Mouse (Mus musculus): Measurements from ENCODE around the gene Slc25a44. TPM values are rescaled to one million over a fixed set of nuclear protein-coding genes. Genes with fewer than 3 reads are reported as not detected.

Gene Slc25a44
- polyA plus RNA-seq, 1 experiment from 2014 or later: 11.8 TPM

GRCm38 (mm10) chr3:88448443-88448842 is 23.5 kb upstream of the Slc25a44 start:
- no peak overlapping the region for H3K9ac ChIP-seq
- no peak overlapping the region for H3K4me3 ChIP-seq
- 85% methylated on average over 8 of the region's 8 CpGs for WGBS
- no peak overlapping the region for H3K4me2 ChIP-seq
- no peak overlapping the region for H3K27ac ChIP-seq
- H3K27me3 ChIP-seq: peaks cover 22% of the 10 kb centered on the region
- no peaks in the 10 kb centered on the region for H3K36me3 ChIP-seq
- no peak for ATAC-seq (replicated peaks; ENCODE audit: insufficient number of reproducible peaks, insufficient read depth, low FRiP score, low read depth)
- H3K9me3 ChIP-seq (replicated peaks): no peaks in the 10 kb centered on the region
- peaks cover 16% of the 10 kb centered on the region; the same call in 1 of the 2 replicates for H3K4me1 ChIP-seq (replicated peaks)

GRCm38 (mm10) chr3:88447676-88448183 is 22.8 kb upstream of the Slc25a44 start:
- Histone ChIP-seq H3K27me3 (peaks cover 16% of the 10 kb centered on the region), H3K9ac (no peak overlapping the region), H3K27ac (no peak overlapping the region), H3K4me2 (no peak overlapping the region), H3K9me3 (replicated peaks) (no peaks in the 10 kb centered on the region), H3K4me1 (replicated peaks) (peaks cover 14% of the 10 kb centered on the region; the same call in 1 of the 2 replicates), H3K4me3 (no peak overlapping the region), H3K36me3 (no peaks in the 10 kb centered on the region)
- 58% methylated on average over 8 of the region's 8 CpGs for WGBS
- no peak for ATAC-seq (replicated peaks; ENCODE audit: insufficient number of reproducible peaks, insufficient read depth, low FRiP score, low read depth)

GRCm38 (mm10) chr3:88446471-88447123 is 21.7 kb upstream of the Slc25a44 start:
- no peak for ATAC-seq (replicated peaks; ENCODE audit: insufficient number of reproducible peaks, insufficient read depth, low FRiP score, low read depth)
- Histone ChIP-seq H3K9ac (no peak overlapping the region), H3K27ac (no peak overlapping the region), H3K4me2 (0 out of 2 replicates have a peak overlapping the region, but pooled peaks have one; percentile 2), H3K27me3 (peaks cover 8% of the 10 kb centered on the region), H3K9me3 (replicated peaks) (no peaks in the 10 kb centered on the region), H3K4me1 (replicated peaks) (peaks cover 14% of the 10 kb centered on the region; the same call in 1 of the 2 replicates), H3K36me3 (no peaks in the 10 kb centered on the region), H3K4me3 (no peak overlapping the region)
- 47% methylated on average over 8 of the region's 8 CpGs for WGBS

- H3K4me3 ChIP-seq: no peak overlapping the region
- ATAC-seq (replicated peaks; ENCODE audit: insufficient number of reproducible peaks, insufficient read depth, low FRiP score, low read depth): no peak
- no peaks in the 10 kb centered on the region for H3K9me3 ChIP-seq (replicated peaks)
- H3K9ac ChIP-seq: no peak overlapping the region
- H3K27me3 ChIP-seq: peaks cover 3% of the 10 kb centered on the region; the same call in 1 of the 2 replicates
- H3K4me1 ChIP-seq (replicated peaks): peaks cover 22% of the 10 kb centered on the region
- no peaks in the 10 kb centered on the region for H3K36me3 ChIP-seq
- H3K4me2 ChIP-seq: no peak overlapping the region
- 69% methylated on average over 7 of the region's 7 CpGs for WGBS
- H3K27ac ChIP-seq: no peak overlapping the region
Observed at GRCm38 (mm10) chr3:88442888-88443287, 17.9 kb upstream of the Slc25a44 start.

GRCm38 (mm10) chr3:88442488-88442887 is 17.5 kb upstream of the Slc25a44 start:
- peaks cover 26% of the 10 kb centered on the region for H3K4me1 ChIP-seq (replicated peaks)
- no peak for ATAC-seq (replicated peaks; ENCODE audit: insufficient number of reproducible peaks, insufficient read depth, low FRiP score, low read depth)
- H3K36me3 ChIP-seq: no peaks in the 10 kb centered on the region
- H3K4me2 ChIP-seq: no peak overlapping the region
- no peak overlapping the region for H3K9ac ChIP-seq
- H3K9me3 ChIP-seq (replicated peaks): no peaks in the 10 kb centered on the region
- peaks cover 3% of the 10 kb centered on the region; the same call in 1 of the 2 replicates for H3K27me3 ChIP-seq
- H3K27ac ChIP-seq: no peak overlapping the region
- H3K4me3 ChIP-seq: no peak overlapping the region
- 62% methylated on average over 12 of the region's 12 CpGs for WGBS

DNA sequence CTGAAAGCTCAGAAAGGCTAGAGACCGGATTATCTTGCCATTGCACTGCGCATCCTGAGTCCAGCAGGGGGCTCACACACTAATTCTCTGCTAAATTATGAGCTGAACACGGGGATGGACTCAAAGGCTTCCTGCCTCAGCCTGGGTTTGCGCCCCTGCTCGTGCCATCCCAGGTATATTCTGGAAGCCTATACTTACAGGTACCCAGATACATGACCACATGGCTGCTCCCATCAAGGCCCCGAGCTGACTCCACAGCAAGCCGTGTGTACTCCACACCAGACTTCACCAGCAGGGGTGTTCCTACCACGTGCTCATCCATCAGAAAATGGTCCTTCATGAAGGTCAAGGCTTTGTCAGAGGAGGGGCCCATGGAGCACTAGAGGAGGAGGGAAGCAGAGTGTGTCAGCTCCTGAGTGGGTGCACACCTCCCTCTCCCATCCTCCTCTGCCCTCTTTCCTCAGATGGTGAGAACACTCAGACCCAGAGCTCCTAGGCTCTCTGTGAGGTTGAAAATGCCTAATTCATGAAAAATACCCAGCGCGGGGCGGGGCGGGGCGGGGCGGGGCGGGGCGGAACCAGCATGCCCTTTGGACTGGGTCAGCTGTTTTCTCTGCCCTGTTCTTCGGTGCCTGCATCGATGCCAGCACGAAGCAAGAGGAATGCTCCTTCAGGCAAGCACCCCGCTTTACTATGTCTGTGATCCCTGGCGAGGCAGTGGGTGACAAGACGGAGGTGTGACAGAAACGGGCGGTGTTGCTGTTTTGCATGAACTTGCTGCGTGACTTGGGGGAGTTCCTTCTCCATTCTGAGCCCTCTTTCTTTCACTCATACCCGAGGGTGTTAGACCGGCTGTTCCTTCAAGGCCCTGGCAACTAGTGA is 15.8 kb upstream of the Slc25a44 start:
- WGBS: 18% methylated on average over 27 of the region's 27 CpGs
- H3K27ac ChIP-seq: no peak overlapping the region
- peak overlapping the region; percentile 32 for H3K4me3 ChIP-seq
- ATAC-seq (replicated peaks; ENCODE audit: insufficient number of reproducible peaks, insufficient read depth, low FRiP score, low read depth): no peak
- H3K9me3 ChIP-seq (replicated peaks): no peaks in the 10 kb centered on the region
- no peaks in the 10 kb centered on the region for H3K36me3 ChIP-seq
- H3K4me1 ChIP-seq (replicated peaks): peaks cover 30% of the 10 kb centered on the region
- H3K9ac ChIP-seq: peak overlapping the region; percentile 28
- H3K27me3 ChIP-seq: peaks cover 3% of the 10 kb centered on the region; the same call in 1 of the 2 replicates
- H3K4me2 ChIP-seq: peak overlapping the region; percentile 60

GRCm38 (mm10) chr3:88439582-88439981 is 14.6 kb upstream of the Slc25a44 start:
- H3K4me3 ChIP-seq: no peak overlapping the region
- 73% methylated on average over 4 of the region's 4 CpGs for WGBS
- ATAC-seq (replicated peaks; ENCODE audit: insufficient number of reproducible peaks, insufficient read depth, low FRiP score, low read depth): no peak

DNA sequence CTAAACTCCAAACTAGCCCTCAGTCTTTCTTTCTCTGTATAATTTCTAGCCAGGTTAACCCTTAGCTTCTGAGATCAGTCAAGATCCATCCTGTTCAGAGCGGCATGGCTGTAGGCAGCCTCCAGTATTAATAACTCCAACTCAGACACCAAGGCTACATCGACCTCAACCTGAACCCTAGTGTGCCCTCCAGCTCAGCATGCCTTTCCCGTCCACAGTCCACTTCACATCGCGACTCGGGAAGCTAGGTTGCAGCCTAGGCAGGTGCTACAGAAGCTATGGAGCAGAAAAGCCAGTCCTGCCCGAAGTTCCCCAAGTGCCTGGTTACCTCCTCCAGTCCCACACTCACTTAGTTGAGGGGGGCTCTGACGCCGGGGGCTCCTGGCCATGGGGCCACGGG is 12.5 kb upstream of the Slc25a44 start:
- no peak for ATAC-seq (replicated peaks; ENCODE audit: insufficient number of reproducible peaks, insufficient read depth, low FRiP score, low read depth)
- peaks cover 30% of the 10 kb centered on the region for H3K4me1 ChIP-seq (replicated peaks)
- peak overlapping the region; percentile 48 for H3K4me3 ChIP-seq
- H3K9me3 ChIP-seq (replicated peaks): no peaks in the 10 kb centered on the region
- no peaks in the 10 kb centered on the region for H3K36me3 ChIP-seq
- H3K27me3 ChIP-seq: peaks cover 3% of the 10 kb centered on the region; the same call in 1 of the 2 replicates
- H3K4me2 ChIP-seq: peak overlapping the region; percentile 82
- peak overlapping the region; percentile 58; the same call in 1 of the 2 replicates for H3K27ac ChIP-seq
- H3K9ac ChIP-seq: 0 out of 2 replicates have a peak overlapping the region, but pooled peaks have one; percentile 14
- WGBS: 64% methylated on average over 10 of the region's 10 CpGs

More at GRCm38 (mm10) chr3:88439582-88439981, 14.6 kb upstream of the Slc25a44 start:
- Histone ChIP-seq H3K27ac (no peak overlapping the region), H3K4me2 (no peak overlapping the region), H3K36me3 (no peaks in the 10 kb centered on the region), H3K9me3 (replicated peaks) (no peaks in the 10 kb centered on the region), H3K27me3 (peaks cover 3% of the 10 kb centered on the region; the same call in 1 of the 2 replicates), H3K4me1 (replicated peaks) (peaks cover 30% of the 10 kb centered on the region), H3K9ac (no peak overlapping the region)

DNA sequence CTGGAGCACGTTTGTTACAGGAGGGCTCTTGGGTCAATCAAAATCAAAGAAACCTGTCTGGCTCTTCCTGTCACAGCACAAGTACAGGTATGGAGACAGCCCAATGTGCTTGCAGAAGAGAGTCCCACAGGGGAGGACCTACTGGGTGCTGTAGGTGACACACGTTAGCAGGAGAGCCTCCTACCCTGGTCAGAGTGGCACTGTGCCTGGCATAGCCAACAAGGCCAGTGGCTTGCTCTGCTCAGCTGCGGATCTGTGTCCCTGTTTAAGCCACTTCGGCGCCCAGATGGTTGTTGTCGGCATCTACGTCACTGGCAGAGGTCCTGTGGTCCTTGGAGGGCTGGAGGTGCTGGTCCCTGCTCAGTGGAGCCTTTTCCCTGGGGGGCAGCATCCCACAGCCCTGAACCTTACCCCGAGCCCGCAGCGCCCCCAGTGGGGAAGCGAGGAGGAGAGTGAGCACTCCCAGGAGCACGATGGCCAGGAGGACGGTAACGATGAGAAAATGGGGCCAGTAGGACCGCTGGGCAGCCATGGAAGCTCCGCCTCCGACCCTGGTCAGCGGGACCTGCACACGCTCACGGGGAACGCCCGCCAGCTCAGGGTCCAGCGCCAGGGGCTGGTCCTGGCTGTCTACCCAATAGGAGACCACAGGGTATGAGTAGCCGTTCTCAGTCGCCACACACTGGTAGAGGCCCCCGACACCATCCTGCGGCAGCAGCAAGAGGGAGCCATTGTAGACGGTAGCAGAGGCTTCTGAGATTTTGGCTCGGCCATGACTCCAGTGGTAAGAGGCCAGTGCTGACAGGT is 11.7 kb upstream of the Slc25a44 start:
- Histone ChIP-seq H3K4me2 (peak overlapping the region; percentile 82), H3K9me3 (replicated peaks) (no peaks in the 10 kb centered on the region), H3K4me3 (peak overlapping the region; percentile 48), H3K36me3 (no peaks in the 10 kb centered on the region), H3K9ac (peak overlapping the region; percentile 45), H3K27me3 (peaks cover under 1% of the 10 kb centered on the region; the same call in 1 of the 2 replicates), H3K27ac (peak overlapping the region; percentile 58), H3K4me1 (replicated peaks) (peaks cover 30% of the 10 kb centered on the region)
- ATAC-seq (replicated peaks; ENCODE audit: insufficient number of reproducible peaks, insufficient read depth, low FRiP score, low read depth): peak; percentile 90
- WGBS: 10% methylated on average over 29 of the region's 29 CpGs

DNA sequence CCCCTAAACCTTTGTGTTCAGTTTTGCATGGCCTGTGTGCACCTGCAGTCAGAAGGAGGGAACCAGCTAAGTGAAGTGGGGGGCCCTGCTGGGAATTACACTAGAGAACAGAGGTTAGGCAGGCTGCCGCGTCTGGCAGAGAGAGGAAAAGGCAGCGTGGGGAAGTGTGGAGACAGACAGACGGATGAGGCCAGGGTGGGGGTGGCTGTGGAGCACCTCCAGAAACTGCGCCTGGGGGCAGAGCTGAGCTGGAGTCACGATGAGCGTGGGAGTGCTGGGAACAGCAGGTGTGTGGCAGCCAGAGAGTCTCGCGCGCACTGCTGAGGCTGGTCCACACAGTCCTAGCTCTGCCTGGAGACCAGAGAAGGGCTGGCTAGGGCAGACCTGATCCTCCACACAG is 10.6 kb upstream of the Slc25a44 start:
- Histone ChIP-seq H3K9ac (no peak overlapping the region), H3K36me3 (no peaks in the 10 kb centered on the region), H3K4me1 (replicated peaks) (peaks cover 23% of the 10 kb centered on the region), H3K27ac (no peak overlapping the region), H3K4me3 (no peak overlapping the region), H3K4me2 (no peak overlapping the region), H3K27me3 (no peaks in the 10 kb centered on the region), H3K9me3 (replicated peaks) (no peaks in the 10 kb centered on the region)
- 57% methylated on average over 10 of the region's 10 CpGs for WGBS
- ATAC-seq (replicated peaks; ENCODE audit: insufficient number of reproducible peaks, insufficient read depth, low FRiP score, low read depth): no peak
